Comparison of ENCODE assay signal across 17 mouse cellular contexts in the genomic region with DNA sequence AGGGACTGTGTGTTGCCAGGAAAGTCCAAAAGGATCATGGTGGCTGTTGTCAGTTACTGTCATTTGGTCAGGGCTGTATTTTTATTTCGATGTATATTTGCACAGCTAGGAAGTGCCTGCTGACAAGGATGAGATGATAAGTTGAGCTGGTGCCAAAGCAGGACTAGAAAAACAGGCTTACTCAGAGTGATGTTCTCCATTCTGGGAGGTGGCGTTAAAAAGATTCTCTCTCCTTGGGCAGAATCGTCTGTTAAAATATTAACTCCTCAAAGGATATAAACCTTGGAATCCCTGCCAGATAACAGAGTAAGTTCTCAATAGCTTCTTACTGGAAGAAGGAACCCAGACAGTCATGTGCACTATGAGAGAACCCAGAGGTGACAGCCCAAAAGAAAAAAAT.
DNase-seq lines count a peak whose midpoint lies in the region; ATAC-seq lines count a peak whose summit lies in the region.
"Had no signal": no experiment of that assay in that cellular context is flagged by ENCODE, and none has a peak within 500 bp of the region (broad histone marks: within the 10 kb centered on the region; RNA-seq: fewer than 3 reads in every experiment).

No protein-coding gene starts in this region.

- 68% methylated on average over 3 of the region's 3 CpGs for whole genome bisulfite sequencing in embryonic facial prominence, embryonic 14.5 days
- 87% methylated on average over 3 of the region's 3 CpGs for WGBS in embryonic facial prominence, embryonic 10.5 days
- 92% methylated on average over 3 of the region's 3 CpGs for WGBS in midbrain, embryonic 11.5 days

- no peaks in the 10 kb centered on the region for H3K27me3 ChIP-seq in embryonic facial prominence, embryonic 14.5 days (replicated peaks; ENCODE audit: control insufficient read depth, insufficient read depth, low read length)
- no peaks in the 10 kb centered on the region for H3K27me3 ChIP-seq in embryonic facial prominence, embryonic 10.5 days (replicated peaks; ENCODE audit: low read depth, poor library complexity, severe bottlenecking)
- no peaks in the 10 kb centered on the region for H3K27me3 ChIP-seq in midbrain, embryonic 11.5 days (ENCODE audit: control insufficient read depth, insufficient read depth, low read length)
- H3K27me3 ChIP-seq: hindbrain, embryonic 12.5 days; limb, embryonic 12.5 days had no signal

- H3K4me1 ChIP-seq in embryonic facial prominence, embryonic 14.5 days (ENCODE audit: control insufficient read depth, insufficient read depth, low read length), result no peaks in the 10 kb centered on the region
- no peaks in the 10 kb centered on the region for H3K4me1 ChIP-seq in embryonic facial prominence, embryonic 10.5 days
- H3K4me1 ChIP-seq in midbrain, embryonic 11.5 days (ENCODE audit: control insufficient read depth, insufficient read depth, low read length), result no peaks in the 10 kb centered on the region
- H3K4me1 ChIP-seq: hindbrain, embryonic 12.5 days; limb, embryonic 12.5 days had no signal

- no peak overlapping the region for H3K9ac ChIP-seq in embryonic facial prominence, embryonic 14.5 days (ENCODE audit: low read depth, low read length)
- no peak overlapping the region for H3K9ac ChIP-seq in midbrain, embryonic 11.5 days (ENCODE audit: low read length)
- H3K9ac ChIP-seq: hindbrain, embryonic 12.5 days; limb, embryonic 12.5 days; liver, embryonic 14.5 days had no signal

- no peaks in the 10 kb centered on the region for H3K9me3 ChIP-seq in embryonic facial prominence, embryonic 14.5 days (ENCODE audit: control insufficient read depth, low read length)
- H3K9me3 ChIP-seq in embryonic facial prominence, embryonic 10.5 days, result no peaks in the 10 kb centered on the region
- no peaks in the 10 kb centered on the region for H3K9me3 ChIP-seq in midbrain, embryonic 11.5 days (ENCODE audit: control insufficient read depth, low read length)
- H3K9me3 ChIP-seq: hindbrain, embryonic 12.5 days; limb, embryonic 12.5 days had no signal

- H3K4me3 ChIP-seq in embryonic facial prominence, embryonic 14.5 days (ENCODE audit: low read depth, low read length), result no peak overlapping the region
- no peak overlapping the region for H3K4me3 ChIP-seq in embryonic facial prominence, embryonic 10.5 days
- no peak overlapping the region for H3K4me3 ChIP-seq in midbrain, embryonic 11.5 days (ENCODE audit: low read depth, low read length)
- H3K4me3 ChIP-seq: gastrocnemius, adult 2 months; hindbrain, embryonic 12.5 days; limb, embryonic 12.5 days had no signal

- ATAC-seq in embryonic facial prominence, embryonic 14.5 days (ENCODE audit: low read depth), result no peak
- ATAC-seq in megakaryocyte progenitor cell, adult 5-6 weeks (replicated peaks; ENCODE audit: poor library complexity), result peak; percentile 49
- ATAC-seq in midbrain, embryonic 11.5 days (ENCODE audit: low FRiP score), result no peak
- ATAC-seq: forebrain, embryonic 16.5 days; inflammation-experienced regulatory T-cells, adult 6 months; midbrain, embryonic 16.5 days had no signal

- DNase-seq in embryonic facial prominence, embryonic 14.5 days (ENCODE audit: low spot score), result peak; percentile 36
- no peak for DNase-seq in embryonic facial prominence, embryonic 10.5 days (ENCODE audit: low spot score)
- DNase-seq in left cerebral cortex, postnatal 14 days (ENCODE audit: low spot score in 2 of 2), result peak; percentile 22 to 30
- DNase-seq in left cerebral cortex, adult 18-20 months (ENCODE audit: low spot score in 2 of 2), result no peak
- DNase-seq in MEL-GATA-1-ER (ENCODE audit: extremely low read depth, low read depth), result peak; percentile 44
- DNase-seq in cerebellum, adult 18-20 months, result no peak
- DNase-seq in midbrain, embryonic 11.5 days (ENCODE audit: low spot score, missing footprints), result no peak
- DNase-seq: cerebellum, postnatal 25 days; gastrocnemius, adult 2 months; retina, postnatal 1 day had no signal

- no peak overlapping the region for H3K4me2 ChIP-seq in embryonic facial prominence, embryonic 14.5 days (ENCODE audit: low read depth, low read length)
- H3K4me2 ChIP-seq in midbrain, embryonic 11.5 days, result no peak overlapping the region
- H3K4me2 ChIP-seq: hindbrain, embryonic 12.5 days; limb, embryonic 12.5 days had no signal

- no peaks in the 10 kb centered on the region for H3K36me3 ChIP-seq in embryonic facial prominence, embryonic 14.5 days (ENCODE audit: control insufficient read depth, insufficient read depth, low read length)
- H3K36me3 ChIP-seq in embryonic facial prominence, embryonic 10.5 days (replicated peaks), result no peaks in the 10 kb centered on the region
- H3K36me3 ChIP-seq in midbrain, embryonic 11.5 days (ENCODE audit: control insufficient read depth, insufficient read depth, low read length), result no peaks in the 10 kb centered on the region
- H3K36me3 ChIP-seq: hindbrain, embryonic 12.5 days; limb, embryonic 12.5 days had no signal

- intact Hi-C loops in left cerebral cortex, postnatal 14 days (cut with DNase I), result no loop called here

- H3K27ac ChIP-seq in embryonic facial prominence, embryonic 14.5 days (replicated peaks; ENCODE audit: low read depth, low read length), result no peak overlapping the region
- H3K27ac ChIP-seq in embryonic facial prominence, embryonic 10.5 days (replicated peaks), result no peak overlapping the region
- no peak overlapping the region for H3K27ac ChIP-seq in midbrain, embryonic 11.5 days (ENCODE audit: low read depth, low read length)
- H3K27ac ChIP-seq: gastrocnemius, adult 2 months; hindbrain, embryonic 12.5 days; limb, embryonic 12.5 days; liver, embryonic 14.5 days had no signal

Comparison
In these comparisons a context has a peak if more than half of its experiments do, and no peak if none do; other contexts are left out.
1. DNase-seq: peak in embryonic facial prominence, embryonic 14.5 days (single experiment), left cerebral cortex, postnatal 14 days (2 of 2) and MEL-GATA-1-ER (single experiment); none in embryonic facial prominence, embryonic 10.5 days (single experiment), left cerebral cortex, adult 18-20 months (0 of 2), cerebellum, adult 18-20 months (0 of 2) and midbrain, embryonic 11.5 days (single experiment).